Mouse (Mus musculus): Measurements from ENCODE around the gene Cbx2.

- TF ChIP-seq GATA1 (IDR thresholded peaks at IDR 0.05; ENCODE audit: borderline replicate concordance, low read length) = no peak
- no peak for TF ChIP-seq CTCF (IDR thresholded peaks at IDR 0.05; ENCODE audit: low read depth, low read length)
- no peak for TF ChIP-seq TAL1 (conservative IDR thresholded peaks at IDR 0.05; ENCODE audit: low read depth, low read length)
Measured at GRCm38 (mm10) chr11:119041325-119041716, 18.6 kb downstream of the Cbx2 start.

All from G1E (cell line).